Comparison of ENCODE assay signal across 9 mouse cellular contexts in the genomic region with DNA sequence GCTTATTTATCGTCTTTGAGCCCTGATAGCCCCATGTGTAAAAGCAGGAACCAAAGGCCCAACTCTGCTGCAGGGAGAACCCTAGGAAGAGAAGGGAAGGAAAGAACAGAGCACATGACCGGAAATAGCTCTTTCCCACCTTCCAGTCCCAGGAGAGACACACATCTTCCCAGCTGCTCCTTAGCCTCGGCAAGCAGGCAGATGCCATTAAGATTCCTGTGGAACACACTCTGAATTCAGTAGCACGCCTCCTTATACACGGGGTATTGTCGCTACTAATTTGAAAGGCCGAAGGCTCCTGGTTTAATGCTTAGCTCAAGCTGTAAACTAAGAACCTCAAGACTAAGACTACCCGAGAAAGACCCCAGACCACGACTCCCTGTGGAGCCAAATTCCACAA.
DNase-seq lines count a peak whose midpoint lies in the region; ATAC-seq lines count a peak whose summit lies in the region.
"Had no signal": no experiment of that assay in that cellular context is flagged by ENCODE, and none has a peak within 500 bp of the region (broad histone marks: within the 10 kb centered on the region; RNA-seq: fewer than 3 reads in every experiment).

No protein-coding gene starts in this region.

- no peak for ATAC-seq in heart, embryonic 14.5 days (ENCODE audit: insufficient number of reproducible peaks, insufficient read depth, low FRiP score, low read depth)
- ATAC-seq in forebrain, embryonic 15.5 days (replicated peaks), result no peak
- ATAC-seq in midbrain, embryonic 13.5 days, result peak; percentile 1; the same call in 1 of the 2 replicates
- ATAC-seq: activated CD4-positive, CD25-positive, alpha-beta regulatory T cell, adult 4 months had no signal

- H3K36me3 ChIP-seq in heart, embryonic 14.5 days (ENCODE audit: control insufficient read depth, insufficient read depth, low read length), result no peaks in the 10 kb centered on the region
- no peaks in the 10 kb centered on the region for H3K36me3 ChIP-seq in forebrain, embryonic 15.5 days
- H3K36me3 ChIP-seq in midbrain, embryonic 13.5 days, result no peaks in the 10 kb centered on the region

- no peak for DNase-seq in heart, adult 8-10 months (ENCODE audit: low spot score)
- DNase-seq in R1 (ENCODE audit: low read depth, low spot score), result peak; percentile 66
- DNase-seq in spleen, postnatal 4 days (ENCODE audit: low spot score in 2 of 2), result no peak
- no peak for DNase-seq in spleen, postnatal 14 days (ENCODE audit: low spot score in 2 of 2)
- DNase-seq in urinary bladder, postnatal 25 days (ENCODE audit: low spot score), result no peak

- H3K4me2 ChIP-seq in heart, embryonic 14.5 days (ENCODE audit: low read length), result no peak overlapping the region
- H3K4me2 ChIP-seq in forebrain, embryonic 15.5 days (replicated peaks), result no peak overlapping the region
- H3K4me2 ChIP-seq in midbrain, embryonic 13.5 days (replicated peaks), result 0 out of 2 replicates have a peak overlapping the region, but pooled peaks have one; percentile 8

- H3K27ac ChIP-seq in heart, embryonic 14.5 days (replicated peaks in 1 of 2; ENCODE audit: control insufficient read depth in 1 of 2, insufficient read depth in 1 of 2, low read depth in 2 of 2, low read length in 2 of 2), result peak overlapping the region in 1 of 2 experiments; percentile 39; a peak in 1 of 4 replicates
- H3K27ac ChIP-seq in forebrain, embryonic 15.5 days (replicated peaks), result peak overlapping the region; percentile 32; the same call in 1 of the 2 replicates
- H3K27ac ChIP-seq in midbrain, embryonic 13.5 days, result peak overlapping the region; percentile 92

- WGBS in heart, embryonic 14.5 days, result 32% methylated on average over 9 of the region's 9 CpGs
- 7% methylated on average over 9 of the region's 9 CpGs for WGBS in forebrain, embryonic 15.5 days
- WGBS in midbrain, embryonic 13.5 days, result 1% methylated on average over 9 of the region's 9 CpGs

- no peak overlapping the region for H3K4me3 ChIP-seq in heart, embryonic 14.5 days (ENCODE audit: control insufficient read depth in 1 of 2, insufficient read depth in 1 of 2, low read depth in 1 of 2, low read length in 2 of 2)
- H3K4me3 ChIP-seq in forebrain, embryonic 15.5 days, result no peak overlapping the region
- no peak overlapping the region for H3K4me3 ChIP-seq in midbrain, embryonic 13.5 days (replicated peaks)

- peak overlapping the region; percentile 57; the same call in 1 of the 2 replicates for H3K9ac ChIP-seq in heart, embryonic 14.5 days (ENCODE audit: low read length)
- no peak overlapping the region for H3K9ac ChIP-seq in forebrain, embryonic 15.5 days (replicated peaks)
- no peak overlapping the region for H3K9ac ChIP-seq in midbrain, embryonic 13.5 days (replicated peaks)

- H3K27me3 ChIP-seq in heart, embryonic 14.5 days (ENCODE audit: control insufficient read depth, insufficient read depth, low read length), result no peaks in the 10 kb centered on the region
- H3K27me3 ChIP-seq in forebrain, embryonic 15.5 days, result no peaks in the 10 kb centered on the region
- no peaks in the 10 kb centered on the region for H3K27me3 ChIP-seq in midbrain, embryonic 13.5 days

- H3K9me3 ChIP-seq in heart, embryonic 14.5 days (ENCODE audit: control insufficient read depth, low read length), result no peaks in the 10 kb centered on the region
- H3K9me3 ChIP-seq in forebrain, embryonic 15.5 days, result no peaks in the 10 kb centered on the region
- no peaks in the 10 kb centered on the region for H3K9me3 ChIP-seq in midbrain, embryonic 13.5 days

- H3K4me1 ChIP-seq in heart, embryonic 14.5 days (ENCODE audit: control insufficient read depth in 2 of 2, insufficient read depth in 2 of 2, low read length in 2 of 2), result peaks cover 37 to 44% of the 10 kb centered on the region in 2 experiments
- H3K4me1 ChIP-seq in forebrain, embryonic 15.5 days, result peaks cover 62% of the 10 kb centered on the region
- H3K4me1 ChIP-seq in midbrain, embryonic 13.5 days (replicated peaks), result peaks cover 75% of the 10 kb centered on the region
